Mouse (Mus musculus): ENCODE results near the gene Cars2. TPM values are rescaled to one million over a fixed set of nuclear protein-coding genes. Genes with fewer than 3 reads are reported as not detected.
"Not testable (repeated sequence)": the region's sequence is repeated elsewhere in the genome, so short reads cannot be mapped to it uniquely, and the experiment has no call there.

Gene Cars2
- polyA plus RNA-seq, 1 experiment from 2014 or later, result 10.0 TPM

- H3K4me1 ChIP-seq (replicated peaks; ENCODE audit: control insufficient read depth, insufficient read depth, low read length), result peaks cover 17% of the 10 kb centered on the region
- WGBS, result 3% methylated on average over 3 of the region's 3 CpGs
- TF ChIP-seq CTCF (IDR thresholded peaks at IDR 0.05; ENCODE audit: low read depth), result peak; percentile 85
- H3K27ac ChIP-seq (ENCODE audit: low read depth, low read length), result no peak overlapping the region
- no peak overlapping the region for H3K4me2 ChIP-seq (replicated peaks; ENCODE audit: low read depth)
- H3K9me3 ChIP-seq (ENCODE audit: control insufficient read depth), result no peaks in the 10 kb centered on the region
- H3K9ac ChIP-seq (ENCODE audit: low read depth, low read length), result no peak overlapping the region
- no peak for ATAC-seq
- H3K36me3 ChIP-seq (ENCODE audit: control insufficient read depth, insufficient read depth), result peaks cover 6% of the 10 kb centered on the region
- H3K4me3 ChIP-seq (ENCODE audit: low read depth, low read length), result no peak overlapping the region
- H3K27me3 ChIP-seq (replicated peaks; ENCODE audit: control insufficient read depth, insufficient read depth, low read length), result no peaks in the 10 kb centered on the region
Observed at GRCm38 (mm10) chr8:11469095-11469494, 81.5 kb downstream of the Cars2 start.

GRCm38 (mm10) chr8:11466528-11466927 lies 84.1 kb downstream of the Cars2 start:
- not testable (repeated sequence) for H3K36me3 ChIP-seq (ENCODE audit: control insufficient read depth, insufficient read depth); H3K27me3 ChIP-seq (replicated peaks; ENCODE audit: control insufficient read depth, insufficient read depth, low read length); H3K9ac ChIP-seq (ENCODE audit: low read depth, low read length); H3K4me3 ChIP-seq (ENCODE audit: low read depth, low read length); ATAC-seq; H3K4me2 ChIP-seq (replicated peaks; ENCODE audit: low read depth); H3K9me3 ChIP-seq (ENCODE audit: control insufficient read depth); H3K27ac ChIP-seq (ENCODE audit: low read depth, low read length); H3K4me1 ChIP-seq (replicated peaks; ENCODE audit: control insufficient read depth, insufficient read depth, low read length)
- 91% methylated on average over 4 of the region's 5 CpGs for WGBS

DNA sequence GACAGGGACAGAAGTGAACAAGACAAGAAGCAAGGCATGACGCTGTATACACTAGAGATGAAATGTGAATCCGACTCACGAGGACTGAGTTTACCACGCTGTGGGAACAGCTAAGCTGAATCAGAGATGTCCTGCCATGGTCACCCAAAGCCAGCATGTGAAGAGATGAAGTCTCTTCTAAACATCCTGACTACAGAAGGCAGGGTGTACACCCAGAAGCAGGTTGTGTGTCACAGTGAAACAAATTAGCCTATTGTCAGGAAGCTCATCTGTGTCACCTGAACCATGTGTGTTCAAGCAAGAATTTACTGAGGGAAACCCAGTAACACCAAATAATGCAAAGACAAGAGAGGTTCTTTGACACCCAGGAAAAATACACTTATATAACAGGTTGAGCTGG lies 85.0 kb downstream of the Cars2 start:
- H3K27ac ChIP-seq (ENCODE audit: low read depth, low read length), result no peak overlapping the region
- 88% methylated on average over 4 of the region's 4 CpGs for WGBS
- TF ChIP-seq CTCF (IDR thresholded peaks at IDR 0.05; ENCODE audit: low read depth), result no peak
- H3K27me3 ChIP-seq (replicated peaks; ENCODE audit: control insufficient read depth, insufficient read depth, low read length), result no peaks in the 10 kb centered on the region
- peaks cover 6% of the 10 kb centered on the region for H3K4me1 ChIP-seq (replicated peaks; ENCODE audit: control insufficient read depth, insufficient read depth, low read length)
- no peak overlapping the region for H3K4me2 ChIP-seq (replicated peaks; ENCODE audit: low read depth)
- no peak for ATAC-seq
- H3K9me3 ChIP-seq (ENCODE audit: control insufficient read depth), result no peaks in the 10 kb centered on the region
- H3K36me3 ChIP-seq (ENCODE audit: control insufficient read depth, insufficient read depth), result peaks cover 6% of the 10 kb centered on the region
- no peak overlapping the region for H3K4me3 ChIP-seq (ENCODE audit: low read depth, low read length)
- H3K9ac ChIP-seq (ENCODE audit: low read depth, low read length), result no peak overlapping the region

DNA sequence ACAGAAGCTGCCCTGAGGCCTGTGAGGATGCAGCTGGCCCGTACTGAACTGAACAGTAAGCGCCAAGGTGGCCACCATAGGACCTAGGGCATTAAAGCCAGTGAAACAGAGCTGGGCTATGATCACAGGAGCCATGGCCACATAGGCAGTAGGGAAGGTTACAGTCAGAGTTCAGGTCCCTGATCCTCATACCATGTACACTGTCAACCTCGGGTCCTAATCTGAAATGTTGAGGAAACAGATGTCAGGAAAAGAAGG lies 85.9 kb downstream of the Cars2 start:
- Histone ChIP-seq H3K4me1 (replicated peaks; ENCODE audit: control insufficient read depth, insufficient read depth, low read length) (peaks cover 8% of the 10 kb centered on the region), H3K27me3 (replicated peaks; ENCODE audit: control insufficient read depth, insufficient read depth, low read length) (no peaks in the 10 kb centered on the region), H3K9ac (ENCODE audit: low read depth, low read length) (no peak overlapping the region), H3K36me3 (ENCODE audit: control insufficient read depth, insufficient read depth) (peaks cover 6% of the 10 kb centered on the region), H3K9me3 (ENCODE audit: control insufficient read depth) (no peaks in the 10 kb centered on the region), H3K4me2 (replicated peaks; ENCODE audit: low read depth) (no peak overlapping the region), H3K27ac (ENCODE audit: low read depth, low read length) (peak overlapping the region; percentile 85; the same call in 1 of the 2 replicates), H3K4me3 (ENCODE audit: low read depth, low read length) (no peak overlapping the region)
- WGBS, result 47% methylated on average over 3 of the region's 3 CpGs
- no peak for TF ChIP-seq CTCF (IDR thresholded peaks at IDR 0.05; ENCODE audit: low read depth)
- ATAC-seq, result no peak

Other genes starting within 250 kb of the Cars2 start
- gene Col4a2, start 238.0 kb downstream of the Cars2 start, polyA plus RNA-seq (2015; fragmentation: Nextera tagmentation; extraction: Ambion mirVana), result 44.5 and 44.8 TPM in 2 replicates
- 84.5 and 85.5 TPM in 2 replicates for gene Col4a1, start 238.0 kb downstream of the Cars2 start, polyA plus RNA-seq (2015; fragmentation: Nextera tagmentation; extraction: Ambion mirVana)
- gene Rab20, start 72.1 kb downstream of the Cars2 start, polyA plus RNA-seq (2015; fragmentation: Nextera tagmentation; extraction: Ambion mirVana), result 42.4 and 43.5 TPM in 2 replicates
- gene Naxd, start 53.3 kb downstream of the Cars2 start, polyA plus RNA-seq (2015; fragmentation: Nextera tagmentation; extraction: Ambion mirVana), result 82.8 and 83.5 TPM in 2 replicates
- 19.5 and 20.2 TPM in 2 replicates for gene Ing1, start 4.8 kb upstream of the Cars2 start, polyA plus RNA-seq (2015; fragmentation: Nextera tagmentation; extraction: Ambion mirVana)
- 24.2 and 25.5 TPM in 2 replicates for gene Ankrd10, start 85.0 kb upstream of the Cars2 start, polyA plus RNA-seq (2015; fragmentation: Nextera tagmentation; extraction: Ambion mirVana)
- not detected in 2 replicates for gene 1700016D06Rik, start 150.3 kb upstream of the Cars2 start, polyA plus RNA-seq (2015; fragmentation: Nextera tagmentation; extraction: Ambion mirVana)
- gene Arhgef7, start 176.9 kb upstream of the Cars2 start, polyA plus RNA-seq (2015; fragmentation: Nextera tagmentation; extraction: Ambion mirVana), result 14.5 and 14.9 TPM in 2 replicates